Mouse (Mus musculus): ENCODE results near the gene Fuom.

DNA sequence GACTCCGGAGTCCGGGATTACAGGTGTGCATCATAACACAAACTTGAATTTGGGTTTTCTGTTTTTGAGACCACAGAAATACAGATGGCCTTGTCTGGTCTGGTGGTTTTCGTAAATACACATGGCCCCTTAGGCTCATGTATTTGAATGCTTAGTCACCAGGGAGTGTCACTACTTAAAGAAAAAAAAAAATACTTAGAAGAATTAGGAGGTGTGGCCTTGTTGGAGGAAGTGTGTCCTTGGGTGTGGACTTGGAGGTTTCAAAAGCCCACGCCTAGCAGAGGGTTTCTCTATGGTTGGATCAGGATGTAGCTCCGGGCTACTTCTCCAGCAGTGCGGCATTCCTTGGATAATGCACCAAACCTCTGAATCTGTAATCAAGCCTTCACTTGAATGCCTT, 24.5 kb downstream of the Fuom start:
- no peak for TF ChIP-seq POLR2A (IDR thresholded peaks at IDR 0.05; ENCODE audit: low read depth, low read length)
- no peak for TF ChIP-seq CTCF (conservative IDR thresholded peaks at IDR 0.05; ENCODE audit: insufficient read depth, insufficient read length, low read depth, low read length)
